Mouse (Mus musculus): ENCODE data around the gene Inca1. TPM values are rescaled to one million over a fixed set of nuclear protein-coding genes. Genes with fewer than 3 reads are reported as not detected.
A peak's percentile ranks its signal among the peaks of the same experiment; 100 is the strongest.

Gene Inca1
- polyA plus RNA-seq, 1 experiment from 2014 or later: 2.2 TPM

DNA sequence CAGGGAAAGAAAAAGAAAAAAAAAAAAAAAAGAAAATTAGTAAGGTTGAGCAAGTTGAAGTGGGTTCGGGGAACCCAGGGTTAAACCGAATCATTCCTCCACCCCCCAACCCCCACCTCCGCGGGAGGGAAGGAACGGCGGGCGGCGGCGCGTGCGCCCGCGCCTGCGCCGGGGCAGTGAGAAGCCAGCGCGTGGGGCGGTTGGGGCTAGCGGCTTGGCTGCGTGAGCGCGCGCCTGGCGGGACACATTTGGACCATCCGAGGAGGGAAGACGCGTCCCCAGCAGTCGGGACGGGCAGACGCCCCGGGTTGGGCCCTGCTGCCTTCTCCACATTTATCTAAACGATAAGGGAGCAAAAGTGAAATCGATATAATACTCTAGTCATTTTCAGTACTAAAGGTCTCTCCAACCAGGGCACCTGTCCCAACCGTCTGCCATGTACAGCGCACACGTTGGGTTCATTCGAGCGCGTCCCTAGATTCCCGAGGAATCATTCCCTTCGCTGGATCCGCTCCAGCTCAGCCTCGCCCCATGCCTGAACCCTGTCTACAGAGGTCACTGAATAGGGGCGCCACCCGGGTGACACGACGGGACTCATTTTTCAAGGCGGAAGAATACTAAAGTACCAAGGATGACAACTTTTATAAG, 44.9 kb downstream of the Inca1 start:
- Histone ChIP-seq H3K4me3 (ENCODE audit: low read depth, low read length) (peak overlapping the region; percentile 100), H3K9ac (ENCODE audit: low read depth, low read length) (peak overlapping the region; percentile 100), H3K36me3 (ENCODE audit: control insufficient read depth, insufficient read depth, low read length) (peaks cover 20% of the 10 kb centered on the region), H3K4me1 (ENCODE audit: control insufficient read depth, insufficient read depth, low read length) (peaks cover 50% of the 10 kb centered on the region), H3K27ac (ENCODE audit: low read depth, low read length) (peak overlapping the region; percentile 99), H3K4me2 (peak overlapping the region; percentile 82), H3K9me3 (replicated peaks; ENCODE audit: control insufficient read depth, low read length) (no peaks in the 10 kb centered on the region), H3K27me3 (ENCODE audit: control insufficient read depth, insufficient read depth, low read length) (no peaks in the 10 kb centered on the region)
- peak; percentile 45; the same call in 1 of the 2 replicates for ATAC-seq (replicated peaks; ENCODE audit: insufficient number of reproducible peaks, low FRiP score, low TSS enrichment)
- WGBS (ENCODE audit: insufficient replicate concordance): under 1% methylated on average over 43 of the region's 48 CpGs

DNA sequence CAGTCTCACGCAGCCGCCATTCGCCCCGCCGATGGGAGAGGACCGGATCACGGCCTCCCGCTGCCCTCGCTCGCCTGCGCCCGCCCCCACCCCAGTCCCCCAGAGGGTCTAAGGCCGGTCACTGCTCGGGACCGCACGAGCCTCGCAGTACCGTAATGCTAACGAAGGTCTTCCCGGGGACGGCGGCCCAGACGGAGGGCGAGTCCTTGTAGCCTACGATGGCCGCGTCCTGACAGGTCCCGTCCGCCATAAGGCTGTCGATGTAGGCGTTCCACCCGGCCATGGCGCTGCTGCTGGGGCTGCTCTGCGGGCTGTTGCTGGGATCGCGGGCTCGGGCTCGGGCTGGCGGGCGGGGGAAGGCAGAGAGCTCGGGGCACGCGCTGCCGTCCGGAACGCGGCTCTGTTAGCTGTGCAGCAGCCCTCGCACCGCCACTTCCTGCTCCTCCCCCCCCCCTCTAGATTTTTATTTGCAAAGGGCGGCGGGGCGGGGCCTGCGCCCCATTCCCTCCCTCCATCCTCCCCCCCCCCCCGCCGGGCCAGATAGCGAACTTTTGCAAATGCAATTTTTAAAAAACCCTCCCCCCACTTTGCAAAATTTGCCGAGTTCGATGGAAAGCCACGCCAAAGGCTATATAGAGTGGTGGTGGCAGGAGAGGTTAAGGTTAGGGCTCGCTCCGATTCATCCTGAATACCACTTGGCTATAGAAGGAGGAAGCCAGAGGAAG, 45.6 kb downstream of the Inca1 start, which contains the start of gene Pfn1:
TSS of gene Pfn1 (minus strand) at position 447 of the 725 bp plus-strand sequence.
- WGBS (ENCODE audit: insufficient replicate concordance): under 1% methylated on average over 52 of the region's 61 CpGs
- H3K9me3 ChIP-seq (replicated peaks; ENCODE audit: control insufficient read depth, low read length): no peaks in the 10 kb centered on the region
- peaks cover 51% of the 10 kb centered on the region for H3K4me1 ChIP-seq (ENCODE audit: control insufficient read depth, insufficient read depth, low read length)

DNA sequence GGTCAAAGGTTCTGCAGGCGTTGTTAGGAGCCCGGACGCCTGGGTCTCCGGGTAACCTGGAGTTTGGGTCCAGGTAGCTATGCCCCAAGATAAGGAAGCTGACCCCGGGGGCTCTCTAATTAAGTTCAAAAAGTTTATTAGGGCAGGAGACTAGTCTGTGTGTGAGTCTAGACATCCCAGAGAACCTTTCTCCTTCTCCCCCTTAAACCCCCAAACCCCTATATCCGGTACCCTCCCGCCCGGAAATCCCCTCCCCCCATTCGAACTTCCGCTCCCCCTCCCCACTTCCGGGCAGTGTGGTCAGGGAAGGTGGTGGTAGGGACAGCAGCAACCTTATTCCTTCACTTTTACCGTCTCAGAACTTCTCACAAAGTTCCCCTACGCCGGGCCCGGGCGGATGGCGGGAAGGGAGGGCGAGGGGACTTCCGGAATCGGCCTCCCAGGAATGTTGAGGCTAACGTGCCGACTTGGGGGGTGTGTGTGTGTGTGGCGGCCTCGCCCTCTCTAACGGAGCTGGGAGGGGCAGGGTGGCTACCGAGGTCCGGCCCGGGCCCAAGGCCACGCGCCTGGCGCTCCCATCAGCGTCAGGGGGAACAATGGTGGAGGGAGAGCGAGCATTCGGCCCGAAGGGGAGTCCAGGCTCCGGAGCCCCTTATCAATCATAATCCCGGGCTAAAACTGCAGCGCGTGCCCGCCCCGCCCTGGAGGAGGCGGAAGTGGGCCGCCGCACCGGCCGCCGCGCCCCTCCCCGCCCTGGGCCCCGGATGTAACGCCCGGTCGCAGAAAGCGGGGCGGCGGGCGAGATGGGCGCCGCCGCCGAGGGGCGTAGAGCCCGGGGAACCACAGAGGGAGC, 46.4 kb downstream of the Inca1 start:
- peaks cover 52% of the 10 kb centered on the region for H3K4me1 ChIP-seq (ENCODE audit: control insufficient read depth, insufficient read depth, low read length)
- peak overlapping the region; percentile 100 for H3K4me3 ChIP-seq (ENCODE audit: low read depth, low read length)
- H3K27ac ChIP-seq (ENCODE audit: low read depth, low read length): peak overlapping the region; percentile 99
- H3K27me3 ChIP-seq (ENCODE audit: control insufficient read depth, insufficient read depth, low read length): no peaks in the 10 kb centered on the region
- no peaks in the 10 kb centered on the region for H3K9me3 ChIP-seq (replicated peaks; ENCODE audit: control insufficient read depth, low read length)
- WGBS (ENCODE audit: insufficient replicate concordance): under 1% methylated on average over 58 of the region's 63 CpGs
- H3K9ac ChIP-seq (ENCODE audit: low read depth, low read length): peak overlapping the region; percentile 100
- 0 out of 2 replicates have a peak, but pooled peaks have one; percentile 37 for ATAC-seq (replicated peaks; ENCODE audit: insufficient number of reproducible peaks, low FRiP score, low TSS enrichment)
- H3K36me3 ChIP-seq (ENCODE audit: control insufficient read depth, insufficient read depth, low read length): peaks cover 31% of the 10 kb centered on the region
- H3K4me2 ChIP-seq: peak overlapping the region; percentile 82

More for the DNA sequence above, 45.6 kb downstream of the Inca1 start, which contains the start of gene Pfn1:
- Histone ChIP-seq H3K36me3 (ENCODE audit: control insufficient read depth, insufficient read depth, low read length) (peaks cover 26% of the 10 kb centered on the region), H3K9ac (ENCODE audit: low read depth, low read length) (peak within 1 kb of the TSS; percentile 100), H3K4me2 (peak within 1 kb of the TSS; percentile 82), H3K4me3 (ENCODE audit: low read depth, low read length) (peak within 1 kb of the TSS; percentile 100), H3K27ac (ENCODE audit: low read depth, low read length) (peak within 1 kb of the TSS; percentile 99), H3K27me3 (ENCODE audit: control insufficient read depth, insufficient read depth, low read length) (no peaks in the 10 kb centered on the region)
- peak; percentile 33; the same call in 1 of the 2 replicates for ATAC-seq (replicated peaks; ENCODE audit: insufficient number of reproducible peaks, low FRiP score, low TSS enrichment)

DNA sequence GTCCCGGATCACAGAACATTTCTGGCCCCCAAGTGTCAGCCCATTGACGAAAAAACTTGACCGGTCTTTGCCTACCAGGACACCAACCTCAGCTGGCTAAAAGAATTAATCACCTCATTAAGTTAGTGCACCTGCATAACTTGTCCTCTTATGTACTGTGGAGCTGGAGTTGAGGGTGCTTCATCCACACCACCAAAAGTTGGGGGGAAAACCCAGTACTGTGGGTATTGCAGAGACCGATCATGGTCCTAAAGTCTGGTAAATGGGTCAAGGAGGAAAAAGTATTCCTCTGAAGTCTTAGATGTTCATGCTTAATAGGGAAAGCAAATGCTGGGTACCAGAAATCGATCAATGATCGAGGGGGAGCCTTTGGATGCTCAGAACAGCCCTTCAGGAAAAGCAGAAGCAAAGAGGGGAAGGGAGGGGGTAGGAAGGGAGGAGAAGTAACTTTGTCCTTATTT, 47.0 kb downstream of the Inca1 start:
- H3K36me3 ChIP-seq (ENCODE audit: control insufficient read depth, insufficient read depth, low read length): peaks cover 31% of the 10 kb centered on the region
- no peaks in the 10 kb centered on the region for H3K9me3 ChIP-seq (replicated peaks; ENCODE audit: control insufficient read depth, low read length)
- H3K27ac ChIP-seq (ENCODE audit: low read depth, low read length): peak overlapping the region; percentile 99
- H3K4me1 ChIP-seq (ENCODE audit: control insufficient read depth, insufficient read depth, low read length): peaks cover 50% of the 10 kb centered on the region
- H3K9ac ChIP-seq (ENCODE audit: low read depth, low read length): peak overlapping the region; percentile 100
- no peak for ATAC-seq (replicated peaks; ENCODE audit: insufficient number of reproducible peaks, low FRiP score, low TSS enrichment)
- WGBS (ENCODE audit: insufficient replicate concordance): 45% methylated on average over 6 of the region's 6 CpGs
- H3K4me3 ChIP-seq (ENCODE audit: low read depth, low read length): peak overlapping the region; percentile 100
- H3K4me2 ChIP-seq: peak overlapping the region; percentile 82
- H3K27me3 ChIP-seq (ENCODE audit: control insufficient read depth, insufficient read depth, low read length): no peaks in the 10 kb centered on the region

DNA sequence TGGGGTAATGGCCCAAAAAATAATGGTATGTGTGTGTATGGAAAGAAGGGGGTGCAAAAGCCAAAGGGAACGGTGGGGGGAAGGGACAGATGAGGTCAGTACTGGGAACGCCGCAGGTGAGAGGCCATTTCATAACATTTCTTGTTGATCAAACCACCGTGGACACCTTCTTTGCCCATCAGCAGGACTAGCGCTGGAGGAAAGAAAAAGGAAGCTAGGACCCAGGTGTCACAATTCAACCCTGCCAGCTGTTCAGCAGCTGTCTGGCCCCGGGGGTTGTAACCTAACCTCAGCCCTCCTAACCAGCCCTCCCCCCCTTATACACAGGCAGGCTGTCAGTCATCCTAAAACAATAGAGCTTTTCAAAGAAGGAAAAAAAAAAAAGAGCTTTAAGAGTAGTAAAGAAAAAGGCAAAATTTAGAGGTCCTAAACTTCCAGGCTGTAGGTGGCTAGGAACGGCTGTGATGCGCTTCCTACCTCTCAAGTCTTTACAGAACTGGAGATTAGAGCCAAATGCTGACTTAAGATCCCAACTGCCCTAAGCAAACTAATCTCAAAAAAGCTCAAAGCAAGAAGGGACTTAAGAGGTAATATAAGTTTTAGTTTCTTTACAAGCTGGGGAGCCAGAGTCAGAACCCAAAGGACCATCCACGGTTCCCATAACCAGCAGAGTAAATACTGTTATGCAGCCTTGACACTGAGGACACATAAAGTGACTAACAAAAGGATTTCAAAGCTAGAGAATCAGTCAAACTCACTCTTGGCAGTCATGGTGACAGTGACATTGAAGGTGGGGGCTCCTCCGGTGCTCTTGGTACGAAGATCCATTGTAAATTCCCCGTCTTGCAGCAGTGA, 47.7 kb downstream of the Inca1 start:
- H3K4me2 ChIP-seq: peak overlapping the region; percentile 82
- H3K36me3 ChIP-seq (ENCODE audit: control insufficient read depth, insufficient read depth, low read length): peaks cover 31% of the 10 kb centered on the region
- H3K9ac ChIP-seq (ENCODE audit: low read depth, low read length): peak overlapping the region; percentile 100
- 0 out of 2 replicates have a peak overlapping the region, but pooled peaks have one; percentile 99 for H3K27ac ChIP-seq (ENCODE audit: low read depth, low read length)
- peaks cover 43% of the 10 kb centered on the region for H3K4me1 ChIP-seq (ENCODE audit: control insufficient read depth, insufficient read depth, low read length)
- no peak for ATAC-seq (replicated peaks; ENCODE audit: insufficient number of reproducible peaks, low FRiP score, low TSS enrichment)
- WGBS (ENCODE audit: insufficient replicate concordance): 59% methylated on average over 12 of the region's 12 CpGs
- H3K9me3 ChIP-seq (replicated peaks; ENCODE audit: control insufficient read depth, low read length): no peaks in the 10 kb centered on the region
- H3K27me3 ChIP-seq (ENCODE audit: control insufficient read depth, insufficient read depth, low read length): no peaks in the 10 kb centered on the region
- H3K4me3 ChIP-seq (ENCODE audit: low read depth, low read length): peak overlapping the region; percentile 100

DNA sequence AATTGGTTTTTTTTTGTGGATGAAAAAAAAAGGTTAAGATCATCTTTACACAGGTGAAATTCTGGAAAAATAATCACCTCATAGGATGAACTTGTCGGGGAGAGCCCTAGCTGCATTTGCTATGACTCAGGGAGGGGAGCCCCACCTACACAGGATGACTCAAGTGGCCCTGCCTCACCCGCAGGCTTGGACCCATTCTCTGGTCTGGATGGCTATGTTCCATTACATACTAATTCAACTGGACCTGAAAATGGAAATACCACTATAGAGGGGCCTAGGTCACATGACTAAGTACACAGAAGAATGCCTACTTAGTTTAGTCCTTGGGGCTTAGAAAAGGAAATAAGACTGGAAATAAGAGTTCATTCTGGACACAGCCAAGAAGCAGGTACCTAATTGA, 48.6 kb downstream of the Inca1 start:
- WGBS (ENCODE audit: insufficient replicate concordance): 66% methylated on average over 2 of the region's 2 CpGs
- Histone ChIP-seq H3K9me3 (replicated peaks; ENCODE audit: control insufficient read depth, low read length) (no peaks in the 10 kb centered on the region), H3K36me3 (ENCODE audit: control insufficient read depth, insufficient read depth, low read length) (peaks cover 31% of the 10 kb centered on the region), H3K4me1 (ENCODE audit: control insufficient read depth, insufficient read depth, low read length) (peaks cover 35% of the 10 kb centered on the region), H3K4me2 (peak overlapping the region; percentile 27), H3K9ac (ENCODE audit: low read depth, low read length) (peak overlapping the region; percentile 24; the same call in 1 of the 2 replicates), H3K27me3 (ENCODE audit: control insufficient read depth, insufficient read depth, low read length) (no peaks in the 10 kb centered on the region), H3K27ac (ENCODE audit: low read depth, low read length) (no peak overlapping the region), H3K4me3 (ENCODE audit: low read depth, low read length) (peak overlapping the region; percentile 11; the same call in 1 of the 2 replicates)
- ATAC-seq (replicated peaks; ENCODE audit: insufficient number of reproducible peaks, low FRiP score, low TSS enrichment): no peak

DNA sequence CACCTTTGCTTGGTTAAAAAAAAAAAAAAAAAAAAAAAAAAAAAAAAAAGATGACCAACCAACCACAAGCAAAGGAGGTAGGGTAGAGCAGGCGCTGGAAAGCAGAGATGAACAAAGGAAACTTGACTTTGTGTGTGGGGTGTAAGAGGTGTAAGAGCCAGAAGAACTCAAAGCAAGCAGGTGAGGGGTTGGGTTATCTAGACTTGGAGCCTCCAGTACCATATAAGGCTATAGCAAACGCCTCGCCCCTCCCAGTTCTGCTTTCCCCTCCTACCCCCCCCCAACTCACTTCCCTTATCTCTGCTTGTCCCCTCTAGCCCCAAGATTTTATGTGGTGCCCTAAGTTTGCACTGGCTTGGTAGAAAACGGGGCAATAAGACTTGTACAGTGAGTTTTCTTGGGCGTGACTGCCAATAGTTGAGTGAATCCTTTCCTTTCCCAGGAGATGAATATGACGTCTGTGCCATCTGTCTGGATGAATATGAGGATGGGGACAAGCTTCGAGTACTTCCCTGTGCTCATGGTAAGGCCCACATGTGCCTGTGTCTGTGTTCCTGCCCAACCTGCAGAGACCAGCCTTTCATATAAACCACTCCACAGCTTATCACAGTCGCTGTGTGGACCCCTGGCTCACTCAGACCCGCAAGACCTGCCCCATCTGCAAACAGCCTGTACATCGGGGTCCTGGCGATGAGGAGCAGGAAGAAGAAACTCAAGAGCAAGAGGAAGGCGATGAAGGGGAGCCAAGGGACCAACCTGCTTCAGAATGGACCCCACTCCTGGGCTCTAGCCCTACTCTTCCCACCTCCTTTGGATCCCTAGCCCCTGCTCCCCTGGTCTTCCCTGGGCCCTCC, 49.4 kb downstream of the Inca1 start:
- Histone ChIP-seq H3K4me2 (peak overlapping the region; percentile 23; the same call in 1 of the 2 replicates), H3K4me1 (ENCODE audit: control insufficient read depth, insufficient read depth, low read length) (peaks cover 41% of the 10 kb centered on the region), H3K9ac (ENCODE audit: low read depth, low read length) (peak overlapping the region; percentile 8; the same call in 1 of the 2 replicates), H3K27ac (ENCODE audit: low read depth, low read length) (peak overlapping the region; percentile 4; the same call in 1 of the 2 replicates), H3K4me3 (ENCODE audit: low read depth, low read length) (0 out of 2 replicates have a peak overlapping the region, but pooled peaks have one; percentile 8), H3K36me3 (ENCODE audit: control insufficient read depth, insufficient read depth, low read length) (peaks cover 32% of the 10 kb centered on the region), H3K9me3 (replicated peaks; ENCODE audit: control insufficient read depth, low read length) (no peaks in the 10 kb centered on the region), H3K27me3 (ENCODE audit: control insufficient read depth, insufficient read depth, low read length) (no peaks in the 10 kb centered on the region)
- ATAC-seq (replicated peaks; ENCODE audit: insufficient number of reproducible peaks, low FRiP score, low TSS enrichment): no peak
- 68% methylated on average over 12 of the region's 12 CpGs for WGBS (ENCODE audit: insufficient replicate concordance)

All from heart, embryonic 11.5 days (tissue).